Mouse (Mus musculus): ENCODE measurements at regions not wholly inside any gene's neighbourhood (a gene's known extent, or its start where the extent isn't known, plus 50 kb on each side); places are given as distances from the start of the nearest gene placed in this dataset.

DNA sequence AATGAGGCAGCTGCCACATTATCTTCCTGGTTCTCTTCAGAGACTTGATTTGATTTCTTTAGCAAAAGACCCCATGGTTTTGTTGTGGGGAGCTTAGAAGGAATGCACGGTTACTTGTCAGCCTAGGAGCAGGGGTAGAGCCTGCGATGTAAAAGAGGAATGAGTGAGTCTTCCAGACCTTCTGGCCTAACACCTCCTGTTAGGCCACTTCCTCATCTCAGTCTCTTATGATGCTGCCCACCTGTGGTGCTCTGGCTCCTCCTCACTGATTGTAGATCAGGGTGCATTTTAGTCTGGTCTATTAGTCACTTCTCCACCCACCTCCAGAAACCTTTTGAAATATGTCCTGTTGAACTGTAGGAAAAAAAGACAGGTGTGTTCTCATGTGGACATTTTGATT, 113.3 kb upstream of the Prdm1 start:
- Histone ChIP-seq H3K4me2 (ENCODE audit: low read length) (no peak overlapping the region), H3K4me1 (ENCODE audit: control insufficient read depth, insufficient read depth, low read length) (no peaks in the 10 kb centered on the region), H3K36me3 (ENCODE audit: control insufficient read depth, insufficient read depth, low read length) (no peaks in the 10 kb centered on the region), H3K27me3 (replicated peaks; ENCODE audit: control insufficient read depth, insufficient read depth, low read length) (no peaks in the 10 kb centered on the region), H3K9ac (ENCODE audit: low read length) (no peak overlapping the region), H3K9me3 (replicated peaks; ENCODE audit: control insufficient read depth, low read length) (no peaks in the 10 kb centered on the region), H3K4me3 (ENCODE audit: low read depth, low read length) (no peak overlapping the region), H3K27ac (ENCODE audit: low read depth, low read length) (no peak overlapping the region)
- DNase-seq (ENCODE audit: low spot score) (no peak), ATAC-seq (no peak)
- WGBS = 88% methylated on average over 2 of the region's 2 CpGs

DNA sequence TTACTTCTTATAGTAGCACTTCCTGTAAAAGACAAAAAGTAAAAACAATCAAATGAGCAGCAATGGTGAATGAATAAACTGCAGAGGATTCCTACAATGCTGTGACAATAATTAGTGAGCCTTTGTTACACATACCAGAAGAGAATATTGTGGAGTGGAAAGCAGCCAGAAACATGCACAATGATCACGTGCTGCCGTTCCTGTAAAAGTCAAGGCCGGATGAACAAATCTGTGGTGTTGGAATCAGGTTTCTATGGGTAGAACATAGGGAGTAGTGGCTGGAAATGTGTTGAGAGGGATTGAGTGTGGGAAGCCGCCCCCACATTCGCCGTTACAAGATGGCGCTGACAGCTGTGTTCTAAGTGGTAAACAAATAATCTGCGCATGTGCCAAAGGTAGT, 112.3 kb upstream of the Prdm1 start:
- Histone ChIP-seq H3K36me3 (ENCODE audit: control insufficient read depth, insufficient read depth, low read length) (no peaks in the 10 kb centered on the region), H3K9me3 (replicated peaks; ENCODE audit: control insufficient read depth, low read length) (no peaks in the 10 kb centered on the region), H3K9ac (ENCODE audit: low read length) (no peak overlapping the region), H3K4me3 (ENCODE audit: low read depth, low read length) (no peak overlapping the region), H3K27me3 (replicated peaks; ENCODE audit: control insufficient read depth, insufficient read depth, low read length) (no peaks in the 10 kb centered on the region), H3K27ac (ENCODE audit: low read depth, low read length) (no peak overlapping the region), H3K4me2 (ENCODE audit: low read length) (no peak overlapping the region), H3K4me1 (ENCODE audit: control insufficient read depth, insufficient read depth, low read length) (no peaks in the 10 kb centered on the region)
- WGBS = 94% methylated on average over 8 of the region's 8 CpGs
- ATAC-seq (no peak), DNase-seq (ENCODE audit: low spot score) (no peak)

DNA sequence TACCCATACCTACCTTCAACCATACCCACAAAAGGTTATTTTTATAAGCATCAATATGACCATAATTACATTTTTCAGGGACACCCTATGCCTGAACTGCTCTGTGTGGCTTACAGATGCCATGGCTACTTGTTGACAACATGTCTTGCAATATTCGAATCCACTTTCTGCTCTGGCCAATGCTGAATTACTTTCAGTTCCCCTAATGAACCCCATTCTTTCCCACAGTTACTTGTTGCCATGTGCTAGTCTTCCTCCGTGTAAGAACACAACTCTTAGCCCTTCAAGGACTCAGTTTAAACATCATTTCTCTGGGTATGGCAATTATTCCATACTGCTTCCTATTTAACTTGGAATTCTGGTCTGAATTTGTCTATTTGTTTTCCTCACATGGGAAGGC, 110.4 kb upstream of the Prdm1 start:
- H3K9ac ChIP-seq (ENCODE audit: low read length) = no peak overlapping the region
- no peak overlapping the region for H3K4me2 ChIP-seq (ENCODE audit: low read length)
- DNase-seq (ENCODE audit: low spot score) (no peak), ATAC-seq (no peak)
- H3K9me3 ChIP-seq (replicated peaks; ENCODE audit: control insufficient read depth, low read length) = no peaks in the 10 kb centered on the region
- no peak overlapping the region for H3K27ac ChIP-seq (ENCODE audit: low read depth, low read length)
- no peaks in the 10 kb centered on the region for H3K4me1 ChIP-seq (ENCODE audit: control insufficient read depth, insufficient read depth, low read length)
- WGBS = 85% methylated on average over 2 of the region's 2 CpGs
- H3K27me3 ChIP-seq (replicated peaks; ENCODE audit: control insufficient read depth, insufficient read depth, low read length) = no peaks in the 10 kb centered on the region
- no peak overlapping the region for H3K4me3 ChIP-seq (ENCODE audit: low read depth, low read length)
- no peaks in the 10 kb centered on the region for H3K36me3 ChIP-seq (ENCODE audit: control insufficient read depth, insufficient read depth, low read length)

DNA sequence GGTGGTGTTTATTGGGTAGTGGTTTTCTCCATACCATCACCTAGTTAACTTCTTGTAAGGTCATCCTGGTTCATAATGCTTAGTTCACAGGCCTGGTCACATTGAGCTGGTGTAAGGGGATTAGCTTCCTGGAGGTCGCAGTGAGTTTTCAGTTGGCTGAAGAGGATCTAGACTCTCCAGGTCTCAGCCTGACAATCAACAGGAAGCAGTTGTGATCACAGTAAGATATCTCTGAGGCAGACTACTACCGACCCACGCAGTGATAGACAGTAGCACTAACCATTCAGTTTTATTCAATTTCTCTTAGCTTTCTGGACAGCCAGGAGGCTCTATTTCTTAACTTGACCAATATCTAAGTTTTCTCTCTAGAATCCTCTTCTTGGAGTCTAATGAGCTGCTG, 108.5 kb upstream of the Prdm1 start:
- 90% methylated on average over 3 of the region's 3 CpGs for WGBS
- DNase-seq (ENCODE audit: low spot score) = no peak
- H3K9me3 ChIP-seq (replicated peaks; ENCODE audit: control insufficient read depth, low read length) = no peaks in the 10 kb centered on the region
- no peaks in the 10 kb centered on the region for H3K4me1 ChIP-seq (ENCODE audit: control insufficient read depth, insufficient read depth, low read length)
- H3K4me3 ChIP-seq (ENCODE audit: low read depth, low read length) = no peak overlapping the region
- no peaks in the 10 kb centered on the region for H3K27me3 ChIP-seq (replicated peaks; ENCODE audit: control insufficient read depth, insufficient read depth, low read length)
- no peak overlapping the region for H3K27ac ChIP-seq (ENCODE audit: low read depth, low read length)
- no peak overlapping the region for H3K4me2 ChIP-seq (ENCODE audit: low read length)
- ATAC-seq = no peak
- no peak overlapping the region for H3K9ac ChIP-seq (ENCODE audit: low read length)
- no peaks in the 10 kb centered on the region for H3K36me3 ChIP-seq (ENCODE audit: control insufficient read depth, insufficient read depth, low read length)

DNA sequence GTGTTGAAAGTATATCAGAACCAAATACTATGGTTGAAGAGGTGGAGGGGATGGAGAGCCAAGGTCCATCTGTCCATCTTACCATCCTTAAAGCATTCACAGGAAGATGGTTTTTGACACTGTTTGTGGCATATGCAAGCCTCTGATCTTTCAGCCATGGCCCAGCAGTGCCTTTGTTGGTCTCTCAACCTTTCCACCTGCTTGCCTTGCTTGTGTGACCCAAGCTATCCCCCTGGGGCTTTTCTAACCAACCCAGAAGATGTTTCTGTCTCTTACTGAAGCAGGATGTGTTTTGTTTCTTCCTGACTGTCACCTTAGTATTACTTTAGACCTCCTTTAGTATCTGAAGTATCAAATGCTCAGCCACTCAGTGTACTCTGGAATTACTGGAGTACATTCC, 107.8 kb upstream of the Prdm1 start:
- no peak overlapping the region for H3K4me3 ChIP-seq (ENCODE audit: low read depth, low read length)
- ATAC-seq (no peak), DNase-seq (ENCODE audit: low spot score) (no peak)
- no peaks in the 10 kb centered on the region for H3K9me3 ChIP-seq (replicated peaks; ENCODE audit: control insufficient read depth, low read length)
- H3K36me3 ChIP-seq (ENCODE audit: control insufficient read depth, insufficient read depth, low read length) = no peaks in the 10 kb centered on the region
- no peak overlapping the region for H3K27ac ChIP-seq (ENCODE audit: low read depth, low read length)
- no peak overlapping the region for H3K4me2 ChIP-seq (ENCODE audit: low read length)
- no peak overlapping the region for H3K9ac ChIP-seq (ENCODE audit: low read length)
- no peaks in the 10 kb centered on the region for H3K4me1 ChIP-seq (ENCODE audit: control insufficient read depth, insufficient read depth, low read length)
- H3K27me3 ChIP-seq (replicated peaks; ENCODE audit: control insufficient read depth, insufficient read depth, low read length) = no peaks in the 10 kb centered on the region

DNA sequence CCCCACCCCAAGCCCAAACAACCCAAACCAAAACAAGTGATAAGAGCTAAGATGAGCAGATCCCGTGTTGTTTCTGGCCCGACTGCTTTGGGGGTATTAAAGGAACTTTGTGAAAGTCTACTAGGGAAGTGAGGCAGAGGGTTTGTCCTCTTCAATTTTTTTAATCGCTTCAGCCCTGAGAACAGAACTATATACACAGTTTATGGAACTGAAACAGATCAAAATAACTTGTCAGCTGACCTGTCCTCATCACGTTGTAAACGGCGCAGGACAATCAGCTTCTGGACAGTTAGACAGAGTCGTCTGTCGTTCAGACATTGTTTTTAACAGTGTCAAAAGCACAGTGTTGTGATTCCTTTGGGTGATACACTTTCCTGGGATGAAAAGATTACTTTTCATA, 103.3 kb upstream of the Prdm1 start:
- no peaks in the 10 kb centered on the region for H3K4me1 ChIP-seq (ENCODE audit: control insufficient read depth, insufficient read depth, low read length)
- no peak overlapping the region for H3K27ac ChIP-seq (ENCODE audit: low read depth, low read length)
- H3K27me3 ChIP-seq (replicated peaks; ENCODE audit: control insufficient read depth, insufficient read depth, low read length) = no peaks in the 10 kb centered on the region
- 86% methylated on average over 8 of the region's 8 CpGs for WGBS
- ATAC-seq = no peak
- no peaks in the 10 kb centered on the region for H3K9me3 ChIP-seq (replicated peaks; ENCODE audit: control insufficient read depth, low read length)
- H3K4me3 ChIP-seq (ENCODE audit: low read depth, low read length) = no peak overlapping the region
- no peak overlapping the region for H3K9ac ChIP-seq (ENCODE audit: low read length)
- DNase-seq (ENCODE audit: low spot score) = no peak
- H3K36me3 ChIP-seq (ENCODE audit: control insufficient read depth, insufficient read depth, low read length) = no peaks in the 10 kb centered on the region
- H3K4me2 ChIP-seq (ENCODE audit: low read length) = no peak overlapping the region

DNA sequence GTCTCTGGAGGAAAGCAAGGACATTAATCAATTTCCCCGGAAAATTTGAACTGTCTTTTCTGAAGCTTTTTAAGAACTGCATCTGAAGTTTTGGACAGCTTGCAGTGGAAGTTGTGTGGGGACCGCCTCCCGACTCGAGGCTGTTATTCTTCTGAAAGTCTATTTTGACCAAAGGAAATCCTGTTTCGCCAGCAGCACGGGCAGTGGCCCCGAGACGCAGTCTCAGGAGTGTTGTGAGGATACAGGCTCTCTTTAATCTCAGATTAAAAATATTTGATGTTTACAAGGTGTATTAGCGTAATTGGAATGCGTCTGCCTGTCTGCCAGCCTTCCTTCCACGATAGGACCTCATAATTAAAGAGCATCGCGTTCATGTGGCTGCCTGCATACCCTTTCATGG, 102.2 kb upstream of the Prdm1 start:
- H3K27me3 ChIP-seq (replicated peaks; ENCODE audit: control insufficient read depth, insufficient read depth, low read length) = no peaks in the 10 kb centered on the region
- no peaks in the 10 kb centered on the region for H3K36me3 ChIP-seq (ENCODE audit: control insufficient read depth, insufficient read depth, low read length)
- no peak overlapping the region for H3K9ac ChIP-seq (ENCODE audit: low read length)
- H3K9me3 ChIP-seq (replicated peaks; ENCODE audit: control insufficient read depth, low read length) = no peaks in the 10 kb centered on the region
- no peak overlapping the region for H3K27ac ChIP-seq (ENCODE audit: low read depth, low read length)
- no peaks in the 10 kb centered on the region for H3K4me1 ChIP-seq (ENCODE audit: control insufficient read depth, insufficient read depth, low read length)
- no peak for DNase-seq (ENCODE audit: low spot score)
- H3K4me3 ChIP-seq (ENCODE audit: low read depth, low read length) = no peak overlapping the region
- 71% methylated on average over 13 of the region's 13 CpGs for WGBS
- ATAC-seq = no peak
- no peak overlapping the region for H3K4me2 ChIP-seq (ENCODE audit: low read length)

DNA sequence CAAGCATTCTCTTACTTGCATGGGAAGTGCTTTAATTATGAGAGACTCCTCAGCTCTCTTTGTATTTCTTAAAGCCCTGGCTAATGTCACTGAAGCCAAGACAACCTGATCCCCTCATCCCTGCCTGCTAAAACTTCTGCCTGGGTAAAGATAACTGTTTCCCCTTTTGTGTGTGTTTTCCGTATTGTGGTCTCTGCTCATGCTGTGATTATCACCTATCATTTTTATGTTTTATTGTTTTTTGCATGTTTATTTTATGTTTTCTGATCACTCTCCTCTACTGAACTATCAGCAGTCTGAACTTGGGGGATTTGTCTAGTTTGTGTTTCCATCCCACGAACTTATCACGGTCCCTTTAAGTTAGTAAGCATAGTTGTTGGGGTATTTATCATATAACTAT, 100.1 kb upstream of the Prdm1 start:
- H3K9me3 ChIP-seq (replicated peaks; ENCODE audit: control insufficient read depth, low read length) = no peaks in the 10 kb centered on the region
- WGBS = 90% methylated on average over 3 of the region's 3 CpGs

DNA sequence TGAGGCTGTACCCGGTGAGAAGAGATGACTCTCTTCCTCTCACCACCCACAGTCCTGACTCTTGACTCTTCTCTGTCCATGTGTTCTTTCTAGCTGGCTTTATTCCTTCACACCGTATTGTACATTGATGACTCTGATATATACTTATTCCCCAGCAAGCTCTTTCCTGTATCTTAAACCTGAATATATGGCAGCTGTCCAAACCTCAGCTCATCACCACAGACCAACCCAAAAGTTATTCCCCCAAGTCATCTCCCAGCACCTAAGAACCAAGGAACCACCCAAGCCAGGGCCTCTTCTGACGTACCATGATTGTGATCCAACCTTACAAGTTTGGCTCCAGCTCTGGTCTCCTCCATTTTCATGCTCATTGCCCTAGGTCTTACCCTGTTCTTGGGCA, 99.1 kb upstream of the Prdm1 start:
- 91% methylated on average over 3 of the region's 3 CpGs for whole genome bisulfite sequencing
- DNase-seq (ENCODE audit: low spot score) (no peak), ATAC-seq (no peak)
- Histone ChIP-seq H3K27me3 (replicated peaks; ENCODE audit: control insufficient read depth, insufficient read depth, low read length) (no peaks in the 10 kb centered on the region), H3K4me2 (ENCODE audit: low read length) (no peak overlapping the region), H3K4me1 (ENCODE audit: control insufficient read depth, insufficient read depth, low read length) (no peaks in the 10 kb centered on the region), H3K36me3 (ENCODE audit: control insufficient read depth, insufficient read depth, low read length) (no peaks in the 10 kb centered on the region), H3K4me3 (ENCODE audit: low read depth, low read length) (no peak overlapping the region), H3K9me3 (replicated peaks; ENCODE audit: control insufficient read depth, low read length) (no peaks in the 10 kb centered on the region), H3K9ac (ENCODE audit: low read length) (no peak overlapping the region), H3K27ac (ENCODE audit: low read depth, low read length) (no peak overlapping the region)

More for the DNA sequence above, 100.1 kb upstream of the Prdm1 start:
- H3K36me3 ChIP-seq (ENCODE audit: control insufficient read depth, insufficient read depth, low read length) = no peaks in the 10 kb centered on the region
- no peaks in the 10 kb centered on the region for H3K27me3 ChIP-seq (replicated peaks; ENCODE audit: control insufficient read depth, insufficient read depth, low read length)
- no peaks in the 10 kb centered on the region for H3K4me1 ChIP-seq (ENCODE audit: control insufficient read depth, insufficient read depth, low read length)
- DNase-seq (ENCODE audit: low spot score) (no peak), ATAC-seq (no peak)
- H3K4me3 ChIP-seq (ENCODE audit: low read depth, low read length) = no peak overlapping the region
- no peak overlapping the region for H3K9ac ChIP-seq (ENCODE audit: low read length)
- no peak overlapping the region for H3K27ac ChIP-seq (ENCODE audit: low read depth, low read length)
- H3K4me2 ChIP-seq (ENCODE audit: low read length) = no peak overlapping the region

DNA sequence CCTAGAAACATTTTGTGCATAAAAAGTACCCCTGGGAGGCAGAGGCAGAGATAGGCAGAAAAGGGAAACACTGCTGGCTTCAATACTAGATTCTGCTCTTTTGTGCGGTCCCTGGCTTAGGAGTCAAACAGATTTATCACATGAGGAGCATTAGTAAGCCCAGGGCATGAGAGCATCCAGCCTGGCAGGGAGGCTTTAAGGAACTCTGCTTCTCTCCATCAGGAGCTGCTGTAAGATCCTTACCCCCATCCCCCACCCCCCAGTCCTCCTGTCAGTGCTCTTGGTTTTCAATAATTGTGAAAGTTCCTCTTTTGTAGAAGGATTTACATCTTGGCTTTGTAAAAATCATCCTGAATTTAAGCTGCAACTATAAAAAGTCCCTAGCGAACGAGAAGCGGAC, 97.2 kb upstream of the Prdm1 start:
- Histone ChIP-seq H3K9ac (ENCODE audit: low read length) (no peak overlapping the region), H3K27me3 (replicated peaks; ENCODE audit: control insufficient read depth, insufficient read depth, low read length) (no peaks in the 10 kb centered on the region), H3K4me3 (ENCODE audit: low read depth, low read length) (no peak overlapping the region), H3K27ac (ENCODE audit: low read depth, low read length) (no peak overlapping the region), H3K36me3 (ENCODE audit: control insufficient read depth, insufficient read depth, low read length) (no peaks in the 10 kb centered on the region), H3K4me2 (ENCODE audit: low read length) (no peak overlapping the region), H3K9me3 (replicated peaks; ENCODE audit: control insufficient read depth, low read length) (no peaks in the 10 kb centered on the region), H3K4me1 (ENCODE audit: control insufficient read depth, insufficient read depth, low read length) (no peaks in the 10 kb centered on the region)
- peak; percentile 8 for DNase-seq (ENCODE audit: low spot score)
- WGBS = 70% methylated on average over 4 of the region's 4 CpGs
- no peak for ATAC-seq

All from forebrain, embryonic 14.5 days (tissue).